Mouse (Mus musculus): ENCODE results near the gene Eif3d. TPM values are rescaled to one million over a fixed set of nuclear protein-coding genes. Genes with fewer than 3 reads are reported as not detected.

Eif3d gene
- total RNA-seq, 1 experiment from 2014 or later: 115 TPM

DNA sequence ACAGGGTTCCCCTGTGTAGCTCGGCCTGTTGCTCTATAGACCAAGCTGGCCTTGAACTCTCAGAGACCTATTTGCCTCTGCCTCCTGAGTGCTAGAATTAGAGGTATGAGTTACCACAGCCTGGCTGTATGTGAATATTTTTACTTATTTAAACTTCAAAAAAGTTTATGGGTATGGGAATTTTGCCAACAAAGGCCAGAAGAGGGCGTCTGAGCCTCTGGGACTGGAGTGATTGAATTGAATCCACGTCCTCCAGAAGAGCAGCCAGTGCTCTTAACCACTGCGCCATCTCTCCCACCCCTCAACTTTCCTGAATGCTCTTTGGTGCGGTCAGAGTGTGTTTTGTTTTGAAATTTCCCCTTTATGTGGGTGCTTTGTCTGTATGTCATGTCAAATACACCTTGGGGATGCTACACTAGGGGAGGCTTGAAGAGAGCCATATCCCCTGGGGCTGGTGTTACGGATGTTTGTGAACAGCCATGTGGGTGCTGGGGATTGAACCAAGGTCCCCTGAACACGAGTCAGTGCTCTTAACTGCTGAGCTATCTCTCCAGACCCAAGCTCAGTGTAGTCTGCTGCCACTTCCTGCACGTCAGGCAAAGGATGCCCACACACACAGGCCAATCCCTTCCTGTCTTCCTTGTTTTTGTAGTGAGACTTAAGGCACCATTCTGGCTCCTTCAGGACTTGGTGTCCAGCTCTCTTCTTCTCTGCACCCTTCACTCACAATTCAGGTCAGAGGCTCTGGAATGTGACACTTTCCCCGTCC lies 47.2 kb downstream of the Eif3d start:
- no peak for ATAC-seq (ENCODE audit: extremely low read depth, insufficient number of reproducible peaks, low FRiP score, poor library complexity, severe bottlenecking)

DNA sequence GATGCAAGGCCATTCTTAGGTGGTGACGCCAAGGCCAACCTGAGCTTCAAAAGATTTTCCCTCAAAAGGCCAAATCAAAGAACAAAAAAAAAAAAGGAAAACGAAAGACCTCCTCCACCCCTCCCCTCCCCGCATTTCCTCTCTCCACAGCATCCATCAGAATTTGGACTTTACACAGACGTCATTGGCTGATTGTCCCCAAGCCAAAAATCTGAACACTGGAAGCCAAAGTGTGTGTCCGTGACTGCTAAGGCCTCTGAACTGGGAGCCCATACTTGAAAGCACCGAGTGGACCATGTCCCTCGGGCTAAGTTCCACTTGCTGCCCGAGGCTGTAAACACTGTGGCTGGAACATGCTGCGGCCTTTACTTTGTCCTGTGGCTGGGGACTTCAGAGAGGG lies 47.9 kb downstream of the Eif3d start:
- no peak for ATAC-seq (ENCODE audit: extremely low read depth, insufficient number of reproducible peaks, low FRiP score, poor library complexity, severe bottlenecking)

DNA sequence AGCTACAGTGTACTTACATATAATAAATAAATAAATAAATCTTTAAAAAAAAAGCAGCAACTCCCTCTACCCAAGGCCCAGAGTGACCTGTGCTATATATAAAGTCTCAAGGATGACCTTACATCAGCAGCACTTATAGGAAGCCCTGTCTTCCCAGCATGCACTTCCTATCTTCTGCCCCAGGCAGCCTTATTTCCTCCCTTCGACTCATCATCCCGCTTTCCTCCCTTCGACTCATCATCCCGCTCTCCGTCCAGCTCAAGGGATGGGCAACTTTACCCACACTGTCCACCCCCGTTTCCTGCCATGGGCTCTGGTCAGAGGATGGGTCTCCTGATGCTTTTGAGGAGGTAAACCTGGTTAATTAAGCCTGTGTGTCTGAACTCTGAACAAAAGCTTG lies 49.0 kb downstream of the Eif3d start:
- no peak for ATAC-seq (ENCODE audit: extremely low read depth, insufficient number of reproducible peaks, low FRiP score, poor library complexity, severe bottlenecking)

DNA sequence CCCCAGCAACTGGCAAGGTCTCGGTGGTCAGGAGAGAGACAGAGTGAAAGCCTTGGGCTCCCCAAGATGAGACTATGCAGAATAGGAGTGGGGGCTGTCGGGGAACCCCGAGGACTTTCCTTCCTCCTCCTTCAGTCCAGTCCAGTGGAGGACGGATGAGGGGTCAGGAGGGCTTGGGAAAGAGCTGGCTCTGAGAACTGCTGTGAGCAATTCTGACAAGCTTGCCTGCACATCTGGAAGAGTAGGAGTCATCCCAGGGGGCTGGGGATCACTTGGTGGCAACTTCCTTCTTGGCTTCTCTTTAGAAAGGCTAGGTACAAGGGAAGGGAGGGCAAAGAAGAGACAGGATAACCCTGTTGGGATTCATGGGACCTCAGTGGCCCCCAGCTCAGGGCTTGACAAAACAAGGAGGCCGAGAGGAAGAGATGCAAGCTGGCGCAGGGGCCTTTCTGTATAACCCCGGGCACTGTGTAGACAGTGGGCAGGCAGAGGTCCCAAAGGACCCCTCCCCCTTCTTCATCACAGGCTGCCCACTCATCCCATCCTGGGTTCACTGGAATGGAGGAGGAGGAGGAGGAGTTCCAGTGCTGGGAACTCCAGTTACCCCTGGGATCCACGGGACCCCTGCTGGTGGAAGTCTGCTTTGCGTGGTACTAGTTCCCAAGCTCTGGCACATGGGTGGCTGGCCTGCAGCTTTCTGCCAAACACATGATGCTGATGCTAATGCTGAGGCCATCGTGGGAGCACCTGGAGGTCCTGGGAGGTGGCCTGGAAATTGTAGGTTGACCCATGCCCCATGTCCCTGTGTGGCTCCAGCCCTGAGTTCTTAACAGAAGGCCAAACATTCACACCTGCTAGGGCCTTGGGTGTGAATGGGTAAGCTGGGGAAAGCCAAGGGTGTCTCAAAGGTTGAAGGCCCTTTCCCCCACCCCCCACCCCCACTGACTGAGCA lies 49.8 kb downstream of the Eif3d start:
- ATAC-seq (ENCODE audit: extremely low read depth, insufficient number of reproducible peaks, low FRiP score, poor library complexity, severe bottlenecking): no peak

DNA sequence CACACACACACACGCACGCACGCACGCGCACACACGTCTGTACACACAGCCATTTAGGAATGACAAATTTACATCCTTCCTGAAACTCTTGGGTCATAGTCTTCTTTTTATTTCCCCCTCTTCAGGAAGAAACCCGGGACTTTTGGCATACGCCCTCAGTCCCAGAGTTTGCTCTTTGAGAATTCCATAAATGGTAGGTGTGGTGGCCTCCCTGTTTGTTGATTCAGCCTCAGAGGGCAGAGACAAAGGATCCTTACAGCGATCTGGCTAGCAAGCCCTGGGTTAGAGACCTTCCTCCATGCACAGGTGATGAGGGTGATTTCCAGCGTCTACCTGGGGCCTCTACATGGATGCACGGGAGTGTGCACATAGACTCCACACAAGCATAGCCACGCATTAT lies 51.2 kb downstream of the Eif3d start:
- no peak for ATAC-seq (ENCODE audit: extremely low read depth, insufficient number of reproducible peaks, low FRiP score, poor library complexity, severe bottlenecking)

DNA sequence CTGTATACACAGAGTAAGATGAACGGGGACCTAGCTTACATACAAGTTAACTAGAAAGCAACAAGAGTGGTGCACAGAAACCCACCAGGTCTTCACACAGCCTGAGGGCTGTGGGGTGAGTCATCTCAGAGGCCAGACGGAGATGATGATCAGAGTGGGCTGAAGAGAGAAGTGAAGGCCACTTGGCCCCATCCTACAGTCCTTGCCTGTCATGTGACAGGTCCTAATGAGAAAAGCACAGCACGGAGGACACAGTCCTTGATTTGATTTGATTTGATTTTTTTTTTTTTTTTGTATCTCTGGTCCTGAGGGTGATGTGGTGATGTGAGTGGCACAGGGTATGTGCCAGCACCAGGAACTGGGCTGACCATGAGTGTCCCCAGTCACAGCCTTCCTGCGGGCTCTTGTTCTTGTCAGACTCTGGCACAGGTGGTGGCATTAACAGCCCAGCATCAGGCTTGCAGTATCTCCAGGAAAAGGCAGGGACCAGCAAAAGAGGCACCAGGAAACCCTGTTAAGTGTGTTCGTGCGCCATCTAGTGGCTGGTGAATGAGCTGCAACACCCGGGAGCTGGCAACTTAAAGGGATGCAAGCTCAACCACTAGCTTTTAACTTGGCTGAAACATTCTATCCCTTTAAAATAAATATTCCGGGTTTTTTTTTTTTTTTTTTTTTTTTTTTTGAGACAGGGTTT lies 53.6 kb downstream of the Eif3d start:
- peak; percentile 68 for ATAC-seq (ENCODE audit: extremely low read depth, insufficient number of reproducible peaks, low FRiP score, poor library complexity, severe bottlenecking)

DNA sequence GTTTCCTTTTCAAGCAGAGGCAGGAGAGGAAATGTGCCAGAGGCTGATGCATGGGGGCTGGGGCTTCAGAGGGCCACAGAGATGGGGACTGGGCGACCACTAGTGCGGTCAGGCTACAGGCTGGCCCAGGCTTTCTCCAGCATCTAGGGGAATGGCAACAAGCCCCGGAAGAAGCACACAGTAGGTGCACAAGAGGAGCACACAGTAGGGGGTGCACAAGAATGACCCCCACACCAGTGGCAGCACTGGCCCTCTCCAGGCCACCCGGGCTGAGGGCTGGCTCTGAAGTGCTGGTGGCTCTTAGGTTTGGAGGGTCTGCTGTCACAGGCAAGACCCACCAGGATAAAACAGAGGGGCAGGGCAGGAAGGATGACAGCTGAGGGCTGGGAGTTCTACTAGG lies 55.3 kb downstream of the Eif3d start:
- no peak for ATAC-seq (ENCODE audit: extremely low read depth, insufficient number of reproducible peaks, low FRiP score, poor library complexity, severe bottlenecking)

DNA sequence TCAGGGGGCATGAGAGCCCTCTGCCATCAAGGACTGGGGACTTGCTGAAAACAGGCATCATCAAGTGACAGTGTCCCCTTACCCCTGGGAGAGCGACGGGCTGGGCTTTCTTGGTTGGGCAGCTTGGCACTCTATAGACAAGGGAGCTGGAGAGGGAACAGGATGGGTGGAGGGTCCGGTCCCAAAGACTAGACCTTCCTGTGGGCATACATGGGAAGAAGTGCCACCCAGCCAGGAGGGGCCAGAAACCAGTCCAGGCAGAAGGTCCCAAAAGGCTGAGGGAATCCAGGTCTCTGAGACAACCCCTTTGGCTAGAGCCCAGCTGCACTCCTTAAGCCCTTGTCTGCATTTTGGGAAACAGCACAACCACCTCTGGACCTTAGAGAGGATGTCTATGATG lies 56.1 kb downstream of the Eif3d start:
- ATAC-seq (ENCODE audit: extremely low read depth, insufficient number of reproducible peaks, low FRiP score, poor library complexity, severe bottlenecking): no peak

DNA sequence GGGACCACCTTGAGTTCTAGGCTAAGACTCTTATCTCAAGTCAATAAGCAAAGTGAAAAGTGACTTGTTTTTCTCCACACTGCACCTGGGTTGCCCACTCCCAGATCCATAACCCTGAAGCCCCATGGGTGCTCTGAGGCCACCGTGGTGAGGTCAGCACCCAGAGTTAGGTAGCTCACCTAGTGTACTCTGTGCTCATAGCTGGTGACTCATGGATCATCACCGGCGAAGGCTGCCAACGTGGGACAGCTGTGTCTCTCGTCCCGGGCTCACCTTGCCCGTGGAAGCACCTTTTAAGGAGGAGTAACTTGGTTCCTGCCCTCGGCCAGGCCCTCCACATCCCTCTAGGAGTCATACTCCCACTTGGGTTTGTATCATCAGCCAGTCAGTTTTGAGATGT lies 57.6 kb downstream of the Eif3d start:
- ATAC-seq (ENCODE audit: extremely low read depth, insufficient number of reproducible peaks, low FRiP score, poor library complexity, severe bottlenecking): no peak

DNA sequence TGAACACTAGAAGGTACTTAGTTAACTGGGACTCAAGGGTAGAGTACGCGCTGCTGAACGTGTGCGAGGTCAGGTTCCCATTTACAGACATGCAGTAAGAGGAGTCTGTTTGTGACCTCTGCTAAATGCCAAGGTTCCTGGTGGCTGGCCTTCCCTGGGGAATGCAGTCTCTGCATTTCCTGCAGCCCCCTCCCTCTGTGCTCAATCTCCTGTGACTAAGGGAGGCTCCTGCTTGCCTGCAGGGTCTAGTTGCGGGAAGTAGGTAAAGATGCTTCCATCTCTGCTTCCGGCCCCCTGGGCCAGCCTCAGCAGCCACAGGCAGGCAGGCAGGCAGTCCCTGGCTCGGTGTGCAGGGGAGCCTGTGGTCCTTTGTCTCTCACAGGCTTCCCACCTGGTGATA lies 58.0 kb downstream of the Eif3d start:
- no peak for ATAC-seq (ENCODE audit: extremely low read depth, insufficient number of reproducible peaks, low FRiP score, poor library complexity, severe bottlenecking)

DNA sequence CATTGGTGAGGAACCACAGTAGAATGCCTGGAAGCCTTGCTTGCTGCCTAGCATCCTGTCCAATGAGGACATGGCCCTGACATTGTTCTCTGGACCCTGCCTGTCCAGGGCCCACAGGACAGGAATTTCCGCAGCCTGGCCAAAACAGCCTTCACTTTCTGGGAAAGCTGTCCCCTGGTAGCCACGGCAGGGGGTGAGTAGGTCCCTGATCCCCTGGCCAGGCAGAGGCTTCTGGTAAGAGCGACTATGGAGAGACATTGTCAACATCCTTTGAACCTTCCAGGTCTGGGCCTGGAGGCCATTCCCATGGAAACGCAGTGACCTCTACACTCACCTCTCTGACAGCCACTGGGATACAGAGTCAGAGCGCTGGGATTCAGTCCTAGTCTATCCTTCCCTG lies 58.6 kb downstream of the Eif3d start:
- no peak for ATAC-seq (ENCODE audit: extremely low read depth, insufficient number of reproducible peaks, low FRiP score, poor library complexity, severe bottlenecking)

DNA sequence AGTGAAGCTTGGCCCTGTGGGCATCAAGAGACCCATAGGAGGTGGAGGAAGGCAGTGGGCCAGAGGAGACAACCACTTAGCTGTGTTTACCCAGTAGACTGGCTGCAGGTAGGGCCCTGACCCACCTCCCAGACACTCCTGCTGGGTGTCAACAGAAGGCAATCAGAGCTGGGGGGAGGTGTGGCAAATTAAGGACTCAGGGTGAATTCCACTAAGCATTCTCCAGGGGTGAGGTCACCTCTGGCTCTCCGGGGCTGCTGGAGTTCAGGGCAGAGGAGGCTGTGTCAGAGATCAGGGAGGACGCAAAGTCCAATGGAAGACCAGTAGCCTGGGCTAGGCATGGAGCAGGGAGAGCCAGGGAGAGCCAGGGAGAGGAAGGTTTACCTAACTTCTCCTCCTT lies 59.5 kb downstream of the Eif3d start:
- no peak for ATAC-seq (ENCODE audit: extremely low read depth, insufficient number of reproducible peaks, low FRiP score, poor library complexity, severe bottlenecking)

Other genes with a start within 250 kb of the Eif3d start
- gene Apol9b, start 241.8 kb downstream of the Eif3d start, total RNA-seq (2017): 0.47 TPM in 1 of 2 replicates, not detected in the other
- 0.81 and 2.5 TPM in 2 replicates for gene Apol8, start 213.8 kb downstream of the Eif3d start, total RNA-seq (2017)
- gene Myh9, start 128.6 kb downstream of the Eif3d start, total RNA-seq (2017): 1,152 and 1,215 TPM in 2 replicates
- 22.2 and 25.7 TPM in 2 replicates for gene Txn2, start 41.8 kb downstream of the Eif3d start, total RNA-seq (2017)
- gene Foxred2, start 14.1 kb downstream of the Eif3d start, total RNA-seq (2017): 6.9 and 8.1 TPM in 2 replicates
- gene Cacng2, start 149.2 kb upstream of the Eif3d start, total RNA-seq (2017): not detected in 2 replicates
- 5.5 and 7.6 TPM in 2 replicates for gene Ift27, start 203.3 kb upstream of the Eif3d start, total RNA-seq (2017)
- gene Pvalb, start 235.6 kb upstream of the Eif3d start, total RNA-seq (2017): not detected in 2 replicates